Mouse (Mus musculus): ENCODE data around the gene Olfr1249.
"Not testable (repeated sequence)": the region's sequence is repeated elsewhere in the genome, so short reads cannot be mapped to it uniquely, and the experiment has no call there.

GRCm38 (mm10) chr2:89618145-89618544 is 16.6 kb downstream of the Olfr1249 start, which contains the start of gene Olfr1248:
- TF ChIP-seq CTCF (IDR thresholded peaks at IDR 0.05; ENCODE audit: control insufficient read depth, insufficient read depth, insufficient replicate concordance, low read depth, low read length); POLR2A (IDR thresholded peaks at IDR 0.05; ENCODE audit: control insufficient read depth, low read depth, low read length): not testable (repeated sequence)
